Mouse (Mus musculus) C2C12 (cell line): Measurements from ENCODE around the gene Sco2. TPM values are rescaled to one million over a fixed set of nuclear protein-coding genes. Genes with fewer than 3 reads are reported as not detected.

Experiments used
- H3K27me3 ChIP-seq: one replicate; pipeline ENCODE4 v1.6.1; 2011; ENCODE audit not compliant: control insufficient read depth, insufficient read depth, insufficient read length
- H3K36me3 ChIP-seq: one replicate; pipeline ENCODE4 v1.6.1; 2011; ENCODE audit not compliant: control insufficient read depth, insufficient read depth
- H3K4me3 ChIP-seq: one replicate; pipeline ENCODE4 v1.5.1; 2011; ENCODE audit warnings: mild to moderate bottlenecking, control low read depth; ENCODE audit not compliant: poor library complexity, insufficient read depth, severe bottlenecking
- H3K79me2 ChIP-seq: one replicate; pipeline ENCODE4 v1.6.1; 2011; ENCODE audit not compliant: control insufficient read depth, insufficient read depth
- H3K79me3 ChIP-seq: one replicate; pipeline ENCODE4 v1.6.1; 2011; ENCODE audit warnings: low read depth, control low read depth
- H3ac ChIP-seq: one replicate; pipeline ENCODE3; 2011; ENCODE audit warnings: low read depth; ENCODE audit not compliant: control insufficient read depth, insufficient read length
- CEBPB ChIP-seq: IDR thresholded peaks from one replicate; pipeline ENCODE4 v1.6.1; 2011; ENCODE audit warnings: low read depth, mild to moderate bottlenecking, control low read depth, moderate library complexity
- CTCF ChIP-seq: IDR thresholded peaks from one replicate; pipeline ENCODE4 v1.5.1; 2011; ENCODE audit not compliant: control insufficient read depth, insufficient read depth, insufficient read length
- FOSL1 ChIP-seq: IDR thresholded peaks from one replicate; pipeline ENCODE4 v1.8.0; 2011; ENCODE audit warnings: mild to moderate bottlenecking, low read length; ENCODE audit not compliant: poor library complexity, insufficient read depth, severe bottlenecking
- MAX ChIP-seq: IDR thresholded peaks from one replicate; pipeline ENCODE4 v1.6.1; 2011; ENCODE audit warnings: mild to moderate bottlenecking, control low read depth
- MYOD1 ChIP-seq: IDR thresholded peaks from one replicate; pipeline ENCODE4 v1.6.1; 2011; ENCODE audit warnings: low read depth; ENCODE audit not compliant: control insufficient read depth, insufficient read length
- MYOG ChIP-seq: IDR thresholded peaks from one replicate; pipeline ENCODE4 v1.6.1; 2011; ENCODE audit not compliant: control insufficient read depth, insufficient read length; ENCODE audit errors: extremely low read depth
- USF1 ChIP-seq: IDR thresholded peaks from one replicate; pipeline ENCODE4 v1.6.1; 2011; ENCODE audit warnings: low read depth, mild to moderate bottlenecking, control low read depth, moderate library complexity
- long read RNA-seq, 2 experiments: library from polyadenylated mRNA; unstranded; transcript quantifications; one replicate each; pipeline ENCODE4 v2.0.0; 2019 to 2020
- polyA plus RNA-seq: library from polyadenylated mRNA; unstranded; fragments of >200 nt; fragmentation: generic; extraction: Trizol; gene quantifications from one replicate; pipeline ENCODE4 v1.2.1, GENCODE M21; 2012; ENCODE audit warnings: missing spikeins

Gene Sco2
- 47.6 TPM for polyA plus RNA-seq
- long read RNA-seq, experiment 1, transcript Sco2-201 (3 exons, 1,145 nt) = major isoform, 12 of 16 reads
- long read RNA-seq, experiment 1, partial matches to known transcripts = 1 of 16 reads
- long read RNA-seq, experiment 1, other reads (novel, unspliced or antisense) = 0 of 16 reads
- long read RNA-seq, experiment 2, transcript Sco2-201 (3 exons, 1,145 nt) = major isoform, 27 of 30 reads
- long read RNA-seq, experiment 2, partial matches to known transcripts = 0 of 30 reads
- long read RNA-seq, experiment 2, other reads (novel, unspliced or antisense) = 0 of 30 reads

- Histone ChIP-seq H3K79me2 (peaks cover 30% of the 10 kb centered on the region), H3K27me3 (peaks cover 24% of the 10 kb centered on the region), H3K36me3 (peaks cover 41% of the 10 kb centered on the region), H3ac (peak within 1 kb of the TSS; percentile 74), H3K4me3 (peak within 1 kb of the TSS; percentile 87), H3K79me3 (peaks cover 13% of the 10 kb centered on the region)
- TF ChIP-seq USF1 (peak; percentile 80), MAX (peak; percentile 97), CTCF (peak; percentile 92), MYOG (no peak), MYOD1 (no peak), CEBPB (no peak), FOSL1 (no peak)
These were observed at the start of gene Sco2 for GRCm38 (mm10) chr15:89373762-89374248. Gene Sco2, minus strand, starts transcription at chr15:89373846.

GRCm38 (mm10) chr15:89421938-89422337 is 48.3 kb upstream of the Sco2 start:
- no peak overlapping the region for H3ac ChIP-seq
- H3K4me3 ChIP-seq = no peak overlapping the region
- H3K79me3 ChIP-seq = no peaks in the 10 kb centered on the region
- peaks cover 62% of the 10 kb centered on the region for H3K36me3 ChIP-seq
- TF ChIP-seq CEBPB = no peak
- no peak for TF ChIP-seq MYOG
- TF ChIP-seq USF1 = no peak
- no peak for TF ChIP-seq CTCF
- TF ChIP-seq MYOD1 = no peak
- TF ChIP-seq FOSL1 = no peak
- TF ChIP-seq MAX = no peak
- H3K79me2 ChIP-seq = no peaks in the 10 kb centered on the region
- no peaks in the 10 kb centered on the region for H3K27me3 ChIP-seq

GRCm38 (mm10) chr15:89415282-89415681 is 41.6 kb upstream of the Sco2 start:
- H3K79me3 ChIP-seq = no peaks in the 10 kb centered on the region
- TF ChIP-seq MAX = no peak
- TF ChIP-seq CTCF = no peak
- TF ChIP-seq MYOG = no peak
- TF ChIP-seq CEBPB = no peak
- TF ChIP-seq USF1 = no peak
- TF ChIP-seq FOSL1 = no peak
- no peak for TF ChIP-seq MYOD1
- H3K4me3 ChIP-seq = no peak overlapping the region
- H3ac ChIP-seq = no peak overlapping the region
- H3K36me3 ChIP-seq = peaks cover 28% of the 10 kb centered on the region
- H3K27me3 ChIP-seq = no peaks in the 10 kb centered on the region
- no peaks in the 10 kb centered on the region for H3K79me2 ChIP-seq

GRCm38 (mm10) chr15:89410118-89410517 is 36.5 kb upstream of the Sco2 start, which contains the start of gene Syce3:
Gene Syce3, minus strand, starts transcription at chr15:89410503.
- no peak for TF ChIP-seq MYOG
- no peaks in the 10 kb centered on the region for H3K79me3 ChIP-seq
- H3K27me3 ChIP-seq = peaks cover 6% of the 10 kb centered on the region
- H3ac ChIP-seq = no peak within 1 kb of the TSS
- no peaks in the 10 kb centered on the region for H3K36me3 ChIP-seq
- H3K4me3 ChIP-seq = no peak within 1 kb of the TSS
- no peaks in the 10 kb centered on the region for H3K79me2 ChIP-seq

GRCm38 (mm10) chr15:89406691-89407090 is 33.0 kb upstream of the Sco2 start:
- no peaks in the 10 kb centered on the region for H3K79me3 ChIP-seq
- no peak overlapping the region for H3ac ChIP-seq
- no peaks in the 10 kb centered on the region for H3K79me2 ChIP-seq
- no peak overlapping the region for H3K4me3 ChIP-seq
- no peak for TF ChIP-seq MYOD1
- no peak for TF ChIP-seq CEBPB
- TF ChIP-seq CTCF = no peak
- no peak for TF ChIP-seq USF1
- no peak for TF ChIP-seq MAX
- no peak for TF ChIP-seq FOSL1
- no peak for TF ChIP-seq MYOG
- H3K36me3 ChIP-seq = no peaks in the 10 kb centered on the region
- peaks cover 15% of the 10 kb centered on the region for H3K27me3 ChIP-seq
